Mouse (Mus musculus) urinary bladder, postnatal 36 days (tissue): Measurements from ENCODE around the gene Cldn10.

Experiments
- DNase-seq, 2 experiments: peaks; one replicate each; pipeline ENCODE4 v3.0.0; 2022; ENCODE audit warnings: low spot score in 2 of 2, mixed read lengths in 1 of 2

Gene Cldn10

DNA sequence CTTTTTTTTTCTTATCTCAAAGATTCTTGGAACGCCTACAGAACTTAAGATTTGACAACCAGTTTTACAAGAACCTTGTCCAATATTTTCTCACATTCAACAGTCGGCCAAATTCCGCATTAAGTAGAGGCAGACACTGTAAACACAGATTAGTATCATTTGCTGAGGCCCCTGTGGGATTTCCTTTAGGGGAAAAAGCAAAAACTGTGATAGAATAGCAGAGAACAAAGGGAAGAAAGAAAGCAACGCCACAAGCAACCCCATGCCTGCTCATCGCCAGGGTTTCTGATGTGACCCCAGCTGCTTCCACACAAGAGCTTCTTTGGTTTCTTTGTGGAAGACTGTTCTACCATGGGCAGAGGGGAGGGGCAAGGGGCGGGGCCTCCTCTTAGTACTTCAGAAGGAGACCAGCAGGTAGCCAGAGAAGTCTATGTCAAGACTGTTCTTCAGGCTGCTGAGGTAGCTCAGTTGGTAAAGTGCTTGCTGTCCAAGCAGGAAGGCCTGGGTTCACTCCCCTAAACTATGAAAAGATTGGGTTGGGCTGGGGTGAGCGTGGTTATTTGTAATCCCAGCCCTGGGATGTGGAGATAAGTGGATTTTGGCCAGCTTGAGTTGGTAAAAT, 39.7 kb downstream of the Cldn10 start:
- DNase-seq, result no peak

DNA sequence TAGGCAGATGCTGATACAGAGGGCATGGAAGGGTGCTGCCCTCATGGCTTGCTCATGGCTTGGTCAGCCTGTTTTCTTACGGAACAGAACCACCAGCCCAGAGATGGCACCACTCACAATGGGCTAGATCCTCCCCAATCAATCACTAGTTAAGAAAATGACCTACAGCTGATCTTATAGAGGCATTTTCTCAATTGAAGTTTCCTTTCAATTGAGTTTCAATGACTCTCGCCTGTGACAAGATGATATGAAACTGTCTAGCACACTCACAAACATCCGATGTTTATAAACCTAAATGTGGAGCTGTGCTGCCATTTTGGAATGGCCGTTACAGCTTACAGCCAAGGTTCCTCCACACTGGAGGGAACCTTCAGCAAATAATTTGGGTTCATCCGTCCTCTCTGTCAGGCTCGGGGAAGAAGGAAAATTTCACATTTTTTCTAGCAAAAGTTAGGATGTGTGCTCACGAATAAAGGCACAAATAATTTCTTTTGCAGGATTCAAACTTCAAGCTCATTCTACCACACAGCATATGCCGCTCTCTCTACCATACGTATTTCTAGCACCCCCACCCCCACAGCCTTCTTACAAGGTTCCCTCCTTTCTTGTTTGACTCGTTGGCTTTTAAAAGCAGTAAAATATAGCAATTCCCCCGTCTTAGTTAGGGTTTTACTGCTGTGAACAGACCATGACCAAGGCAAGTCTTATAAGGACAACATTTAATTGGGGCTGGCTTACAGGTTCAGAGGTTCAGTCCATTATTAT, 41.8 kb downstream of the Cldn10 start:
- DNase-seq, result no peak

DNA sequence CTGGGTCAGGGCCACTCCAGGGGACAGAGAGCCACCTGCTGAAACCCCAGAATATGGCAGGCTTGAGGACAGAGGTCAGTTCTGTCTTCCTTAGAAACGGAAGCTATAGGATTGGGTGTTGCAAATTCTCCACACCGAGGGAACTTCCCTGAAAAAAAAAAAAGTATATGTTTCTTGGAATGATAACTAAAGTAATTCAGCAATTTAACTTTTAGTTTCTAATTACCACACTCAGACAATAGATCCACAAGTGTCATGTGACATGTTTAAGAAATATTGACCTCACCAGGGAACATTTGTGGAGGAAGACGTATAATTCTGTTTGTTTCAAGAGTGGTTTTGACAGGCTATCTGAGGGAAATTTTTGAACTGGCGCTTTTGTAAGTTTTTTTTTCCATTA, 43.9 kb downstream of the Cldn10 start:
- no peak for DNase-seq

DNA sequence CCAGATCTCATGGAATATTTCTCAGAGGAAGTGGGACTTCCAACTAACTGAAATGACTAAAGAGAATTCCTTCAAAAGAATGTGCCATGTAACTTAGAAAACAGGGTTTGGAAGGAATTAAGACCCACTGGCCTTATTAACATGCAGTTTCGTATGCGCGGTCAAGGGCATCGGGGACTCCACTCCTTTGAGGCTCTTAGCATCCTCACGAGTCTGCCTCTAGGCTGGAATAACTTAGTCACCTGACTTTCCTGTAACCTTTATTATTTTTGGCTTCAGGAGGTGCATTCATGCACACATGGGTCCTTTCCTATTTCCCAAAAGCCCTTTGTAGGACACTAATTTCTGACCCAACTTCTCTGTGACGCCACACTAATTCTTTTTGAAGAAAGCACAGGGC, 45.5 kb downstream of the Cldn10 start:
- DNase-seq, result no peak

DNA sequence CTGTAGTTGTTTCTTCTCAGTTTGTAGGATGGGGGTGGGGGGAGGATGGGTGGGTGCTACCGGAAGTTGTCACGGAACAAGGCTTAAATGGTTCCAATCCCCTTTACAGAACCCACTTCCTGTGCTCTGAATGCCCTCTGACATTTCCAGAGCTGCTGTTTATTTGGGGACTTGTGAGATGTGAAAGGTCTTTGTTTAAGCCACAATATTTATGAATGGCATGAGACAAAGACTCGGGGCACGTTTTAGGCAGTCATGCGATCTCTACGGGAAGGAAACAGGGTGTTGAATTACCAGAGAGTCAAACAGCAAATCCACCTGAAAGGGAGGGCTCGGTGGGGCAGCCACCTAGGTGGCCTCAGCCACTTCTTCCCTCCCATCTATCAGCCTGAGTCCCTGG, 46.6 kb downstream of the Cldn10 start:
- no peak for DNase-seq

DNA sequence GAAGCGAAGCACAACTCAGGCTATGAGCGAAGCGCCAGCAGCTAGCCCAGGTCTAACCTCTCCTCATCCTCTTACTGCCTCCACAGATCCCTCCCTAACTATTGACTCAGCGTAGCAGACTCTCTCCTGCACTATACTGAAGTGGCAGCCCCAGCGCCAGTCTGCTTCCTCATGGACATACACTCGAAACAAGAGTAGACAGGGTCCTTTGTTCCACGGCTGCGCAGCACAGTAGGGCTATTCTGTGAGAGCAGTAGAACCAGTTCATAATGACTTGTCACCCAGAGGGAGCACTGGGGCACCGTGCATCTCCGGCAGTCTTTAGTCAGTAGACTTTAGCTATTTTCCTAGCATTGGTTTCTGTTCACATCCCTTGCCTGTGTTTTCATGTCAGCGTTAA, 48.4 kb downstream of the Cldn10 start:
- no peak for DNase-seq

DNA sequence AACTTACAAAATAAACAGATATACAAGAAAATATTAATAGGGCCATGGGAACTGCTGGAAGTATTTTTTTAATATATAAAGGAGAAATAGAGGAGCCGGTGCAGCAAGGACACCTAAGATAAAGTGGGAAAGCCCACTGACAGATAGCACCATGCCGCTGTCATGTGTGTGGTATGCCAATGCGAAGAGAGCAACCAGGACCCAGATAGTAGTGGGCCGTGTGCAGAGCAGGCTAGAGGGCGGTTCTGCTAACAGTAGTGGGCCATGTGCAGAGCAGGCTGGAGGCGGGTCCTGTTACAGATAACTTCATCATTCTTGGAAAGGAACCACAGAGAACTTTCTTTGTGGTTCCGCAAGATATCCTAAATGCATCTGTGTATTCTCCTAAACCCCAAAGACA, 49.0 kb downstream of the Cldn10 start:
- DNase-seq, result no peak

DNA sequence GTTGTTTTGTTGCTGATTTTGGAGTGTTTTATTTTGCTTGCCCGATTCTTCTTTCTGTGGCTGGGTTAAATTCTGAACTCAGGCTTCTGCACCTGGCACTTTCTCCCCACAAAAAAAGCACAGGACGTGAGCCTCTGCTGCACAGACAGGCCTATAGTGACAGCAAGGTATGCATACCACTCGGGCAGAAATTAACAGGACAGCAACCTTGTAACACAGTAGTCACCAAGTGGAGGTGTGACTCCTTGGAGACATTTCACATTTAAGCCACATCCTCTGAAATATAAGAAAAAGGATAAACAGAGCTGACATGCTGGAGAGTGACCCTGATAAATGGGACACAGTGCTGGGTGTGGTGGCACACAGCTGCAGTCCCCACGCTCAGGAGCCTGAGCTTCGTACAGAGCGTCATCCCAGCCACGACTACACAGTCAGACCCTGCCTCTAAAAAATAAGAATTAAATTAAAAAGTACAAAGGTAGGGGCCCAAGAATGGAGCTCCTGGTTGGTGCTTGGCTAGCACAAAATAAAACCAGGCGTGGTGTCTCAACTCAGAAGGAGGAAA, 50.9 kb downstream of the Cldn10 start:
- no peak for DNase-seq

DNA sequence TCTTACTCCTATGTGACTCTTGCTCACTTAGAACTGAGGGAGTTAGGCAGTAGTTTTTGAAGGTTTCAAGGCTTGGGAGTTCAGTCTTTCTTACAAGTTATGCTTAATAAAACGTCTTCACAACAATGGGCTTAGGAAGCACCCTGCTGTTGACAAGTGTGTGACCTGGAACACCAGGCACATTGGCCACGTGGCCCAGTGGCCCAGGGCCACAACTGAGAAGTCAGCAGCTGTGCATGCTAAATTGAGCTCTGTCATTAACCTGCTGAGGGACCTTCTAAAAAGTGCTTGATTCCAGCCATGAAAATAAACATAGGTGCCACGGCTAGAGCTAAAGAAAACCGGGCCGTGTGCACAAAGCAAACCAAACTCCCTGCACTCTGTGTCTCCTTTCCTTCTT, 51.7 kb downstream of the Cldn10 start:
- no peak for DNase-seq

DNA sequence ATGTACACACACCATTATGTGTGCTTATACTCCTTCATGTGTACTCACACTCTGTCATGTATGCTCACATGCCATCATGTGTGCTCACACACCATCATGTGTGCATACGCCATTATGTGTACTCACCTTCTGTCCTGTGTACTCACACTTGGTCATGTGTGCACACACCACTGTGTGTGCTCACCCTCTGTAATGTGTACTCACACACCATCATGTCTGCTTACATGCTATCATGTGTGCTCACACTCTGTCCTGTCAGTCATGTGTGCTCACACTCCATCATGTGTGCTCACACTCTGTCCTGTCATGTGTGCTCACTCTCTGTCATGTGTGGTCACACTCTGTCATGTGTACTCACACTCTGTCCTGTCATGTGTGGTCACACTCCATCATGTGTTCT, 52.3 kb downstream of the Cldn10 start:
- no peak for DNase-seq

DNA sequence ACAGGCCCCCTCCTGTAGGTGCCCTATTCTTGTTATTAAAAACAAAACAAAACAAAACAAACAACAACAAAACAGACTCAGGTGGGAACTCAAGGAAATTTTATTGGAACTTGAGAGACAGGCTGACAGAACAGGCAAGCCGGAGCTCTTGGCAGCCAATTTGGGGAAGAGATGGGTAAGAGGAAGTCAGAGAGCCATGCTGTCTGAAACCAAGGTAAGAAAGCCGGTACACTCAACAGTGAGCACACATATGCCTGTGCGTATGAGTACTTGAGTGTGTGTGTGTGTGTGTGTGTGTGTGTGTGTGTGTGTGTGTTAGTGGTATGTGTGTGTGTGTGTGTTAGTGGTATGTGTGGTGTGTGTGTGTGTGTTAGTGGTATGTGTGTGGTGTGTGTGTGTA, 54.6 kb downstream of the Cldn10 start:
- DNase-seq, result no peak

DNA sequence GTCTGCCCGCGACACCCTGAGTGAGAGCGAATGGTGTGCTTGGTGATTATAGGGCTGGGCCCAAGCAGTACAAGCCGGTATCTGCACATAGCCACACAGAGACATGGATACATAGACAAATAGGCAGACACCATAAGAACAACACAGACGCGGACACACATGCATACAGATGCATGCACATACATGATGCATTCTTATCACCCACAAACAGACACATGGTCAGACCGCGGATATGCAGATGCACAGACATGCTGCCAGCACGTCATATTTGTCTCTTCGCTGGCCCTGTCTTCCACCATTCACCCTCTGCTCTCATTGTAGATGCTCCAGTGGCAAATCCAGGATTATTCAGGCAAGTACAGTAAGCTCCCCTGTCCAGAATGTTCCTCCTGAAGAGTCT, 59.1 kb downstream of the Cldn10 start:
- no peak for DNase-seq

DNA sequence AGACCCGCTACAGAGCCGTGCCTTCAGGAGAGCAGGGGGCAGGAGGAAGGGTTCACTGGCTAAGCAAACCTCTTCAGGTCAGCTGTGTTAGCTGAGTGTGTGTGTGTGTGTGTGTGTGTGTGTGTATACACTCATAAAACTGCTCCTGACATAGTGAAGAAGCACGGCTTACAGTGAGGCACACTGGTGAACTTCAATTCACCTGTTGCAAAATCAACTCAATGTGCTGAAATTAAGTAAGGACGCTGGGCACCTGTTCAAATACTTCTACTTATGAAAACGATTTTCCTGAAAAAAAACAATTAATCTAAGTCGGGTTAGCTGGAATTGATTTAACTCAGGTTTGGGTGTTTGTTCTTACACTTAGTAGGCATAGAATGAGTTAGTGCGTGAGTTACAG, 60.5 kb downstream of the Cldn10 start:
- DNase-seq, result no peak

DNA sequence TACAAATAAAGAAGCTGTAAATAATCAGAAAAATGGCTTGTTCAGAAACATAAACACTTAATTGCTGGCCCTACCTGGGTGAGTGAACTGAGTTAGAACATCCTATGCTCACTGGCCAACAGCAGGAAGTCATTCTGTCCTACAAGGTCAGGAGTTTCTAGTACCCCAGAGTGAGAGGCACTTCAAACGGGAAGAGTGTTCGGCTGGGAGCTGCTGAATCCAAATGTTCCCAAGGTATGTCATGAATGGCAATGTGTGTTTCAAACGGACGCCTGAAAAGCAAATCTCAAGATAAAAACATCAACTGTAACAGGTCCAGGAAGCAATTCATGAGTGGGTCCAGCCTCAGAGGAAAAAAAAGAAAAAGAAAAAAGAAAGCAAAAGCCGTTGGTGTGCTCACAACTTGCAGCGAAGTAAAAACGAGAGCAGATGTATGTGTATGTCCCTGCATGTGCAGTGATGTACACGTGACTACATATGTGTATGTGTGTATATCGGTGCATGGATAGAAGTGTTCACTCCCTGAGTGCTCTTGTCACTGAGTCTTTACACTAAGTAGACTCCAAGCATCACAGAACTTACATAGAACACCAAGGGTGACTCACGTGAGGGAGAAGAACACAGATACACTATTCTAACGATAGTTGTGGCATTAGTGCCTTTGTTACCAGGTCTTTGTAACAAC, 62.4 kb downstream of the Cldn10 start:
- no peak for DNase-seq

DNA sequence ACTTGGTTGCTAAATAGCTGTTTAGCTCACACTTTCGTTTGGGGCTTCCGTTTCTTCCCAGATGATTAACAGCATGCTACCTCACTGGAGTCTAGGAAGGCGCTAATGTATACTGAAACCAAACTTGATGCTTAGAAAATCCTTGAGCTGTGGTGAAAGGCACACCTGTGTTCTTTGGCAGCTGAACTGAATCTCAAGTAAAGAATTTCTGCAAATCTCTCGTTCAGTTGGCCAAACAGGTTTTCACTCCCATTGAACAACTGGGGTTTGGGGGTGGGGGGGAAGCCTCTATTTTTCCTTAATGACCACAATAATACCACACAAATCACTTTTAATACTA, 63.0 kb downstream of the Cldn10 start:
- DNase-seq, result no peak

DNA sequence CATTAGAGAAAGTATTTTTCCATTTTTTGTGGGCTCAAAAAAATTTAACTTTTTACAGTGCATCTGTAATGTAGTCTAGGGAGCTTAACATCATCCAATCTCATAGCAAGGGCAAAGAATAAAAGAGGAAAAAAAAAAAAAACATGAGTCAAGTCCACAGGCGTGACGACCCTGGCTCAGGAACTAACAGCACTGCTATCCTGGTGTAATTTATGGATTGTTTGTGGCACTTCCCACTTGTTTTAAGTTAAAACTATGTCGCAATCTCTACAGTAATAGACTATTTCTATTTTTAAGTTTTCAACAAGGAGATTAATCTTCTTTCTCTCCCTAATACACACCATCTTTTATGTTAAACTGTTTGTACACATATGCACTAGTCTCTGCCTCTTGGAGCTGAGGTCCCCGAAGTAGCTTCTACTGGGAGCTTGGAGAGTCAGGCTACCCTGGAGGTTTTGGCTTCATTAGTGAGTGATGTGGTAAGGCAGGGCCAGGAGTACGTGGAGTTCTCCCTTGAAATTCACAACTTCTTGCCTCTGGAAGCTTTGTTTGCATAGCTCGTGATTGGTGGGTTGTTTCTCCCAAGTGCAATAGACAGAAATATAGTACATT, 63.9 kb downstream of the Cldn10 start:
- no peak for DNase-seq

DNA sequence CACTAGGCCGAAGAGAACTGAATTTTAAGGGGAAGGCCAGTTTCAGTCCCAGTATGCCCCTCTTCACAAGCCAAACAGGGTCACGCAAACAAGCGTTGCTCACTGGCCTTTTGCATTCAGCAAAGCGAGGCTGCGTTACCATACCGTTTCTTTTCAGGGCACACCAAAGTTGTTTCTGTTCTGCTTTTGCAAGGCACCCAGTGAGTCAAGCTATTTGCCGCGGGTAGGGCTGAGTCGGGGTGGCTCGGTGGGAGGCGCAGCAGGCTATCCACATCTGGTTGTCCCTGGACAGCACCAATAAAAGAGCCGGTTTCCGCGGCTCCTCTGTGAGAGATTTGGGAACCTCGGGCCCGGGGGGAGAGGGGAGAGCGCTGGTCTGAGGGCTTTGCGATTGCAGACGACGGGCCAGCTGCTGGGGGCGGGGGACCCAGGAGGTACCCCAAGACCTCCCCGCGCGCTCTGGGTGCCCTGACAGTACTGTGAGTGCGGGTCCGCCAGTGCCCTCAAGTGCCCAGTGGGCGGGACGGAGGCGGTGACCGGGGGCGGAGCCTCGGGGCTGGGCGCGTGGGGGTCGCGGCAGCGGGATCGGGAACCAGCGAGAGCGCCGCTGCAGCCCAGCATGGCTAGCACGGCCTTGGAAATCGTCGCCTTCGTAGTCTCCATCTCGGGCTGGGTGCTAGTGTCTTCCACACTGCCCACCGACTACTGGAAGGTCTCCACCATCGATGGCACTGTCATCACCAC, 66.8 kb downstream of the Cldn10 start:
- DNase-seq, result peak; percentile 31 to 49

DNA sequence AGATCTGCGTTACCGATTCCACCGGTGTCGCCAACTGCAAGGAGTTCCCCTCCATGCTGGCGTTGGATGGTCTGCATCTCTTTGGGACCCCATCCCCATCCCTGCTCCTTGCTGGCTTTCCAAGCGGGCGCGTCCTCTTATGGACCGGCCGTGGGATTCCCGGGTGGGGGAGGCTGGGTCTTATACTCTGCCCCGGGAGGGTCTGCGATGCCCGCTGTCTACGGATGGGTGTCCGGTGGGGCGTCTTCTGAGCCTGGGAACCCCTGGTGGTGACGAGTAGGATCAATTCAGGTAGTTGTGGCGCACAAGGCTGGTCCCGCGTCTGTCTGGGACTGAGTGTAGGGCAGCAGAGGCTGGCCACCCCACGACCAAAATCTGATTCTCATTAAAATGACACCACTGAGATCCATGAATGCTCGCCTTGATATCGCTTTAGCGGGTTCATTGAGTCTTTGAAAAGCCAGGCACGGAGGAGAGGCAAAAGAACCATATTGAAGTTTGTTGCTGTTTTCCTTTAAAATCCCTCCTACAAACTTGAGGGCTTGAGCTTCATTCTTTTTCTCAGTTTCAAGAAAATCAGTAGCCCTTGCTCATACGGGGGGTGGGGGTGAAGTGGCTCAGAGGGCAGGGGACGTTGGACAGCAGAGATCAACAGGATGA, 67.6 kb downstream of the Cldn10 start:
- DNase-seq, result no peak

DNA sequence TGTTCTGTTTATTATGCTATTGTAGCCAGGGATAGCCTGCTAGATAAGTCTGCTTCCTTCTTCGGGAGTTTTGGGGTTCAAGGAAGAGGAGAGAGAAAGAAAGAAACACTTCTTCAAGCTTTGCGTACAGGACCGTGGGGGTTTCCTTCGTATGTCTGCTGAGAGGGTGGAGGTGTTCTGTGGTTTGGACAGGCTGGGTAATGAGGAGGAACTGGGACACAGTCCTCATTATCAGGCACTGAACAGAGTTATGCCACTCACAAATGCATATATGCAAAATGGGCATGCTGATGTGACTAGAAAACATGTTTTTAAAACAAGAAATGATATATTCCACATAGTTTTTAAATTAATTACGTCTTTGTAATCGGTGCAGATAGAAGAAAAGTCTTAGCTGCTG, 68.9 kb downstream of the Cldn10 start:
- no peak for DNase-seq

DNA sequence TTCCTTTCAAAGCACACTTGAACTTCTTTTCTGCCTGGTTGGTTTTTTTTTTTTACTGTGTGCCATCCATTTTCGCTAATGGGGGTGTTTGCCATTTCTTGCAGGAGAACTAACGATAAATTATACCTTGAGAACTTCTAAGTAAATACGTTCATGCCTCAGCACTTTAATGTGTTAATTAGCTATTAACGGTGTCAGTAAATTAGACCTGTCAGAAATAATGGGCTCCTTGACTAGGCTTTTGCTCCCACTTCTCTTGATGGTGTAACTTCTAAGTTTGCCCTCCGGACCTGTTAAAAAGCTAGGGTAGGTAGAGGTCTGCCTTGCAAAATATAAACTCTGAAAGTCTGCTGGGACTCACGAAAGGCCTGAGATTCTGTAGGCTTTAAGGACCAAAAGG, 70.6 kb downstream of the Cldn10 start:
- no peak for DNase-seq

DNA sequence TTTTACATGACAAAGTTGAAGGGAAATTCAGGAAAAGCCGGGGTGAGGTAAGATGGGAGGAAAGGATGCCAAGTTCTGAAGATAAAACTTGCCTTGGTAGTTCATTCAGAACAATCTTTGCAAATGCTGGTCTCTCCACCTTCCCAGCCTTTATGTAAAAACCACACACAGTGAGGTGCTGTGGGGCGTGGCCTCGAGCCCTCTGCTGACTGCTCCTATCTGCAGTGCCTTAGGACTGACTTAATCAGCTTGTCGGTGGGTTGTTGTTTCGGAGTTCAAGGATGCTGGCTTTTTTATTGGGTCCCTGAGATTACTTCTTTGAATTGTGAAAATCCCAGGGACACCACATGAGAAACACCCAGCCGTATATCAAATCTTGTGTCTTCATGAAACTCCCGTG, 74.5 kb downstream of the Cldn10 start:
- no peak for DNase-seq
